Mouse (Mus musculus): ENCODE measurements around the gene Napsa.
A peak's percentile ranks its signal among the peaks of the same experiment; 100 is the strongest.

The Napsa gene

GRCm38 (mm10) chr7:44538756-44539624 lies 33.2 kb upstream of the Napsa start:
- no peak for DNase-seq (ENCODE audit: low read depth, low spot score)

- no peak for DNase-seq (ENCODE audit: low read depth, low spot score)
These were observed 29.6 kb upstream of the Napsa start for GRCm38 (mm10) chr7:44542555-44542954.

GRCm38 (mm10) chr7:44543071-44543470 lies 29.1 kb upstream of the Napsa start:
- DNase-seq (ENCODE audit: low read depth, low spot score) = no peak

- DNase-seq (ENCODE audit: low read depth, low spot score) = peak; percentile 56
These were observed 25.9 kb upstream of the Napsa start for GRCm38 (mm10) chr7:44546274-44546673.

- no peak for DNase-seq (ENCODE audit: low read depth, low spot score)
These were observed 25.1 kb upstream of the Napsa start for GRCm38 (mm10) chr7:44547041-44547440.

- peak; percentile 67 for DNase-seq (ENCODE audit: low read depth, low spot score)
These were observed 24.5 kb upstream of the Napsa start for GRCm38 (mm10) chr7:44547725-44548124.

- peak; percentile 100 for DNase-seq (ENCODE audit: low read depth, low spot score)
These were observed 23.6 kb upstream of the Napsa start, which contains the start of gene Pold1 for GRCm38 (mm10) chr7:44548497-44549087. Gene Pold1, minus strand, starts transcription at chr7:44548849.

GRCm38 (mm10) chr7:44549621-44550408 lies 22.4 kb upstream of the Napsa start:
- DNase-seq (ENCODE audit: low read depth, low spot score) = no peak

GRCm38 (mm10) chr7:44550409-44550678 lies 21.8 kb upstream of the Napsa start:
- DNase-seq (ENCODE audit: low read depth, low spot score) = no peak

GRCm38 (mm10) chr7:44551301-44551700 lies 20.9 kb upstream of the Napsa start:
- no peak for DNase-seq (ENCODE audit: low read depth, low spot score)

- DNase-seq (ENCODE audit: low read depth, low spot score) = no peak
These were observed 20.4 kb upstream of the Napsa start for GRCm38 (mm10) chr7:44551731-44552130.

- DNase-seq (ENCODE audit: low read depth, low spot score) = no peak
These were observed 19.9 kb upstream of the Napsa start for GRCm38 (mm10) chr7:44552141-44552908.

GRCm38 (mm10) chr7:44553196-44553764 lies 18.9 kb upstream of the Napsa start:
- DNase-seq (ENCODE audit: low read depth, low spot score) = peak; percentile 96

GRCm38 (mm10) chr7:44553826-44554225 lies 18.4 kb upstream of the Napsa start, which contains the start of gene Nr1h2:
Gene Nr1h2, minus strand, starts transcription at chr7:44553951.
- DNase-seq (ENCODE audit: low read depth, low spot score) = peak; percentile 97

- DNase-seq (ENCODE audit: low read depth, low spot score) = no peak
These were observed 14.6 kb upstream of the Napsa start for GRCm38 (mm10) chr7:44557629-44558028.

GRCm38 (mm10) chr7:44560435-44561400 lies 11.5 kb upstream of the Napsa start:
- DNase-seq (ENCODE audit: low read depth, low spot score) = peak; percentile 88

GRCm38 (mm10) chr7:44563284-44563683 lies 8.9 kb upstream of the Napsa start:
- no peak for DNase-seq (ENCODE audit: low read depth, low spot score)

- DNase-seq (ENCODE audit: low read depth, low spot score) = no peak
These were observed 7.7 kb upstream of the Napsa start for GRCm38 (mm10) chr7:44564486-44564885.

GRCm38 (mm10) chr7:44565414-44565813 lies 6.8 kb upstream of the Napsa start:
- peak; percentile 40 for DNase-seq (ENCODE audit: low read depth, low spot score)

- no peak for DNase-seq (ENCODE audit: low read depth, low spot score)
These were observed 3.4 kb upstream of the Napsa start for GRCm38 (mm10) chr7:44568803-44569202.
